Mouse (Mus musculus) CD4-positive, CD25-positive, alpha-beta regulatory T cell, adult 4 months (primary cell): Measurements from ENCODE around the gene Icam2. TPM values are rescaled to one million over a fixed set of nuclear protein-coding genes. Genes with fewer than 3 reads are reported as not detected.
"Not testable (repeated sequence)": the region's sequence is repeated elsewhere in the genome, so short reads cannot be mapped to it uniquely, and the experiment has no call there.

Source experiments
- ATAC-seq: one replicate; pipeline ENCODE4 v1.8.0; 2017
- polyA plus RNA-seq, 2 experiments: library from polyadenylated mRNA; unstranded; fragments of 100-300 nt; shearing (Covaris generic); gene quantifications; one replicate each; pipeline ENCODE4 v1.2.1; 2017

Gene Icam2
- polyA plus RNA-seq: 100 to 1,000 TPM; 132 to 138 TPM

GRCm38 (mm10) chr11:106387791-106388216 is at the start of gene Icam2:
Icam2 (minus strand) TSS chr11:106388075.
- ATAC-seq: peak; percentile 90

- ATAC-seq: no peak
Observed at GRCm38 (mm10) chr11:106437543-106437942, 49.7 kb upstream of the Icam2 start.

GRCm38 (mm10) chr11:106437039-106437438 is 49.2 kb upstream of the Icam2 start:
- ATAC-seq: no peak

GRCm38 (mm10) chr11:106430392-106430791 is 42.5 kb upstream of the Icam2 start:
- peak; percentile 86 for ATAC-seq

- ATAC-seq: no peak
Observed at GRCm38 (mm10) chr11:106429689-106430088, 41.8 kb upstream of the Icam2 start.

- ATAC-seq: no peak
Observed at GRCm38 (mm10) chr11:106428556-106428955, 40.7 kb upstream of the Icam2 start.

- no peak for ATAC-seq
Observed at GRCm38 (mm10) chr11:106428106-106428505, 40.2 kb upstream of the Icam2 start.

GRCm38 (mm10) chr11:106426447-106426846 is 38.6 kb upstream of the Icam2 start:
- ATAC-seq: no peak

GRCm38 (mm10) chr11:106425201-106425600 is 37.3 kb upstream of the Icam2 start:
- ATAC-seq: no peak

GRCm38 (mm10) chr11:106419262-106420102 is 31.6 kb upstream of the Icam2 start:
- no peak for ATAC-seq

- ATAC-seq: peak; percentile 79
Observed at GRCm38 (mm10) chr11:106418622-106419196, 30.8 kb upstream of the Icam2 start.

GRCm38 (mm10) chr11:106417860-106418259 is 30.0 kb upstream of the Icam2 start:
- no peak for ATAC-seq

- ATAC-seq: peak; percentile 70
Observed at GRCm38 (mm10) chr11:106416331-106416730, 28.5 kb upstream of the Icam2 start.

- no peak for ATAC-seq
Observed at GRCm38 (mm10) chr11:106412641-106413360, 24.9 kb upstream of the Icam2 start.

GRCm38 (mm10) chr11:106411157-106411556 is 23.3 kb upstream of the Icam2 start:
- ATAC-seq: no peak

GRCm38 (mm10) chr11:106410507-106410906 is 22.6 kb upstream of the Icam2 start:
- no peak for ATAC-seq

- ATAC-seq: no peak
Observed at GRCm38 (mm10) chr11:106410011-106410410, 22.1 kb upstream of the Icam2 start.

GRCm38 (mm10) chr11:106398481-106398880 is 10.6 kb upstream of the Icam2 start:
- no peak for ATAC-seq

GRCm38 (mm10) chr11:106397656-106398055 is 9.8 kb upstream of the Icam2 start:
- no peak for ATAC-seq

- ATAC-seq: not testable (repeated sequence)
Observed at GRCm38 (mm10) chr11:106394055-106394454, 6.2 kb upstream of the Icam2 start.

- ATAC-seq: no peak
Observed at GRCm38 (mm10) chr11:106393331-106393616, 5.4 kb upstream of the Icam2 start.

GRCm38 (mm10) chr11:106392597-106393330 is 4.9 kb upstream of the Icam2 start:
- no peak for ATAC-seq
